Mouse (Mus musculus): ENCODE data around the gene Sdk2.

Sdk2 gene

GRCm38 (mm10) chr11:114056351-114056750, 10.5 kb downstream of the Sdk2 start:
- POLR2A ChIA-PET = no interaction called here
- CTCF ChIA-PET = interaction anchor here in 1 of 4 experiments (0.6 kb wide), 1 partner anchor 773 kb away, joined by 3 read pairs; no protein-coding TSS in a partner anchor

DNA sequence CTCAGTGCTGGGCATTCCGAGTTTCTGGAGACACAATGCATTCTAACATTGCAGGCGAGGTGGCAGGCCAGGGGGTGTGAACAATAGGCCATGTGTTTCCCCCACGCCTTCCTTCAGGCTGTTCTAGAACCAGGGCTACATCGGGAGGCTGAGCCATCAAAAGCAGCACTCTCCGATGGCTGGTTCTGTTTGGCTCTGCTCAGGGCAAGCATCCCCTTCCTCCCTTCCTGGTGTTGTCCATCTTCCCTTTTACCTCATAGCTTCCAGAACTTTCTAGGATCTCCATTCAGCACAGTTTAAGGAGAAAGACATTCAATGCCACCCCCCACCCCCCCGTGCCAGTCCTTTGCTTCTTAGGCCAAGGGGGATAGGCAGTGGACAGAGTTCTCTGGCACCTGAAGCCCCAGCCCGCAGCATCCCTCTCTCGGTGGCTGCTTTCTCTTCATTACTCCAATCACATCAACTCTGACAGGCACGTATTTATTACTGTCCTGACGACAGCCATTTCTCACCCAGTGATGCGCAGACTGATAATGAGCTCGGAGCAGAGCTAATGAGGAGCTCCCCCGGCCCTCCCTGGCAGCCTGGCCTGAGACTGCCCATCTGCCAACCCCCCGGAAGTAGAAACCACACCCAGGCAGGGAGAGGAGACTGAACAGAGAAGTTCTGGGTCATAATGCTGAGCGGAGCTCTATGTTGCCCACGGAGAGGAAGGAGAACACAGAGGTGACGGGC, 12.1 kb downstream of the Sdk2 start:
- CTCF ChIA-PET = interaction anchor here in 2 of 4 experiments (0.7 to 0.8 kb wide), 2 partner anchors 9 to 263 kb away, joined by 3 read pairs; no protein-coding TSS in a partner anchor
- POLR2A ChIA-PET = no interaction called here

GRCm38 (mm10) chr11:114051361-114051760, 15.5 kb downstream of the Sdk2 start:
- POLR2A ChIA-PET = no interaction called here
- CTCF ChIA-PET = interaction anchor here in 2 of 4 experiments (0.6 to 1.1 kb wide), 2 partner anchors 20 to 472 kb away, joined by 3 to 4 read pairs; no protein-coding TSS in a partner anchor

GRCm38 (mm10) chr11:114050511-114050910, 16.3 kb downstream of the Sdk2 start:
- ChIA-PET CTCF (interaction anchor here in 1 of 4 experiments (1.1 kb wide), 1 partner anchor 21 kb away, joined by 3 read pairs; no protein-coding TSS in a partner anchor), POLR2A (no interaction called here)

- CTCF ChIA-PET = no interaction called here
- POLR2A ChIA-PET = no interaction called here
Measured at GRCm38 (mm10) chr11:114047887-114048331, 18.9 kb downstream of the Sdk2 start.

DNA sequence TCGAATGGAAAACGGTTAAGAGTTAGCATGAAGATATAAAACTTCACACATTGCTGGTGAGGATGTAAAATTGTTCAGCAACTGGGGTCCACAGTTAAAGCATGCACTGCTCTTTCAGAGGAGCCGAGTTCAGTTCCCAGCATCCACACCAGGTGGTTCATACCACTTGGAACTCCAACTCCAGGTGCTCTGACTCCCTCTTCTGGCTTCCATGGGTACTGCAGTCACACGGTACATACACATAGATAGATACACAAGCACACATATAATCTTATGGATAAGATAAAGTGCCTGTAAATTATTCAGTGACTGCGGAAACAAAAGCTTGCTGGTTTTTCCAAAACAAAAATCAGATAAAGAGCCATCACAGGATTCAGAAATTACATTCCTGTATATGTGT, 19.9 kb downstream of the Sdk2 start:
- CTCF ChIA-PET = no interaction called here
- POLR2A ChIA-PET = interaction anchor here in 1 of 4 experiments (0.5 kb wide), 1 partner anchor 206 kb away, joined by 5 read pairs; no protein-coding TSS in a partner anchor

- CTCF ChIA-PET = no interaction called here
- POLR2A ChIA-PET = no interaction called here
Measured at GRCm38 (mm10) chr11:114044373-114044772, 22.5 kb downstream of the Sdk2 start.

DNA sequence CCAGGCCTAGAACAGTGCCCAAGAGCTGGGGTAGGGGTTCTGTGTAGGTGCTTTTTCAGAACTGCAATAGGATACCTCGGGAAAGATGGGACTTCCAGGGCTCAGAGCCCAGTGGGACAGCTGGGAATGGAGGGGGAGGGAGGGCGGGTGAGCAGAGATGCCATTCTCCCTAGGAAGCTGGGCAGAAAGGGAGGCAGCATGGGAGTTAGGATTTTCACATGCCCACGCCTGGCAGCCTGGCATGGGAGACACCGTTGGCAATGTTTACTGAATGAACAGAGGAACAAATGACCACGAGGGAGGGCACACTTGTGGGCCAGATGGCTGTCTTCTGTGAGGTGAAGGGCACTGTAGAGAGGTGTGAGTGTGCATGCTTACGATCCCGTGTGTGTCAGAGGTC, 23.3 kb downstream of the Sdk2 start:
- POLR2A ChIA-PET = no interaction called here
- CTCF ChIA-PET = no interaction called here

GRCm38 (mm10) chr11:114040391-114041035, 26.3 kb downstream of the Sdk2 start:
- CTCF ChIA-PET = interaction anchor here in 1 of 4 experiments (0.6 kb wide), 1 partner anchor 1206 kb away, joined by 4 read pairs; no protein-coding TSS in a partner anchor
- POLR2A ChIA-PET = interaction anchor here in 1 of 4 experiments (0.6 kb wide), 1 partner anchor 579 kb away, joined by 3 read pairs; no protein-coding TSS in a partner anchor

GRCm38 (mm10) chr11:114038036-114038435, 28.8 kb downstream of the Sdk2 start:
- ChIA-PET POLR2A (no interaction called here), CTCF (interaction anchor here in 1 of 4 experiments (0.6 kb wide), 1 partner anchor 912 kb away, joined by 3 read pairs; no protein-coding TSS in a partner anchor)

- CTCF ChIA-PET = interaction anchor here in 1 of 4 experiments (0.6 kb wide), 1 partner anchor 422 kb away, joined by 9 read pairs; no protein-coding TSS in a partner anchor
- POLR2A ChIA-PET = no interaction called here
Measured at GRCm38 (mm10) chr11:114031491-114031890, 35.4 kb downstream of the Sdk2 start.

GRCm38 (mm10) chr11:114030214-114030613, 36.6 kb downstream of the Sdk2 start:
- POLR2A ChIA-PET = no interaction called here

GRCm38 (mm10) chr11:114028512-114028911, 38.3 kb downstream of the Sdk2 start:
- CTCF ChIA-PET = interaction anchor here in 1 of 4 experiments (0.6 kb wide), 1 partner anchor 39 kb away, joined by 4 read pairs; no protein-coding TSS in a partner anchor
- POLR2A ChIA-PET = no interaction called here

More at GRCm38 (mm10) chr11:114030214-114030613, 36.6 kb downstream of the Sdk2 start:
- CTCF ChIA-PET = interaction anchor here in 2 of 4 experiments (0.5 to 0.6 kb wide), 2 partner anchors 485 to 749 kb away, joined by 4 to 8 read pairs; no protein-coding TSS in a partner anchor

DNA sequence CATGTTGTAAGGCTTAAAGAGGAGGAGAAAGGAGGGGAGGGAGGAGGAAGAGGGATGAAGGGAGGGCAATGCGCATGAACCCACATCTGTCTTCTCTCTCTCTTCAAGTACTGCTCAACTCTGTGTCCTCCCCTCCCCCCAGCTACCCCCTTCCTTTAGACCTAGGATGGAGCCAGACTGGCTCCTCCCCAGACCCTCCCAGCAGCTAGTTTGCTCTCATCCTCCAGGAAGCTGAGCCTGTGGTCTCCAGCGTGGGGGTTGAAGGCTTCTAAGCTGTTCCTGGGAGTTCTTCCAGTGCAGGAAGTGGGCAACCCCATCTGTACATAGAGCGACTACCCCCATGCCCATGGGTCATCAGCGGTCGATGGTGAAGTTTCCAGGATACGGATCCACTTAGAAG, 38.8 kb downstream of the Sdk2 start:
- POLR2A ChIA-PET = no interaction called here
- CTCF ChIA-PET = interaction anchor here in 3 of 4 experiments (0.6 kb wide), 3 partner anchors 77 to 332 kb away, joined by 3 to 10 read pairs (median 3); partner anchors contain the start of gene Cpsf4l (in 1 of the 3)

GRCm38 (mm10) chr11:114025056-114025455, 41.8 kb downstream of the Sdk2 start:
- POLR2A ChIA-PET = no interaction called here

DNA sequence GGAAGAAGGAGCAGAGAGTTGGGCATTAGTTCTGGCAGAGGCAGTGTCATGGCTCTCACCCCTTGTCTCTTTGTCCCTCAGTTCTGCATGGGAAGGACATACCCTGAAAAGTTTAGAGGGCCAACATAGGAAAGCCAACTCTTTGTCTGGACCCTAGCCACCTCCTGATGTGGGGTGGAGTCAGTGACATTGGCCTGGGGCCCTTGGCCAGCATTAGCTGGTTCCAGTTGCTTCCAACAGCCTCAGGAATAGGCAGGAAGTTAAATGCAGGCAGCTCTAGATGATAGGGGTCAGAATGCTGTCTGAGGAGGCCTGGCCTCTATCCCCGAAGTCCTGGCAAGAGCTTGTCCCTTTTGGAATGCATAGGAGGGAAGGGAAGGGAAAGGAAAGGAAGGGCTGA, 42.9 kb downstream of the Sdk2 start:
- ChIA-PET CTCF (no interaction called here), POLR2A (interaction anchor here in 1 of 4 experiments (0.6 kb wide), 1 partner anchor 43 kb away, joined by 3 read pairs; the partner anchor contains the start of gene Sdk2)

More at GRCm38 (mm10) chr11:114025056-114025455, 41.8 kb downstream of the Sdk2 start:
- CTCF ChIA-PET = interaction anchor here in 1 of 4 experiments (0.6 kb wide), 1 partner anchor 311 kb away, joined by 3 read pairs; no protein-coding TSS in a partner anchor

DNA sequence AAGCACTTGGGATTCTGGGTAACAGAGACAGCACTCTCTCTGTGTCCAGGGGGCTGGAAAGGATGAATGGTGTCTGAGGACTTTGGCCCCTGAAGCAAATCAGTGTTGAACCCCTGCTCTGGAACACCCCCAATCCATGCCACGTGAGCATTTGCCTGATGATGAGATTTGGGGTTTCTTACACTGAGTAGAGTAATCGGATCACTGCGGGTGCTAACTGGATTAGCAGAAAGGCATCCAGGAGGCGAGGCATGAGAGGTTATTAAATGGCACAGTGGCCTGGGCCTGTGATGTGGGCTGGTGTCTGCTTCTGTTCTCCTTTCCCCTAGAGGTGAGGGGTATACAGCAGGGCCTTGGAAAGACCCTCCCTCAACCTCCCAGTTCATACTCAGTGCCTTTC, 44.7 kb downstream of the Sdk2 start:
- ChIA-PET POLR2A (no interaction called here), CTCF (no interaction called here)

DNA sequence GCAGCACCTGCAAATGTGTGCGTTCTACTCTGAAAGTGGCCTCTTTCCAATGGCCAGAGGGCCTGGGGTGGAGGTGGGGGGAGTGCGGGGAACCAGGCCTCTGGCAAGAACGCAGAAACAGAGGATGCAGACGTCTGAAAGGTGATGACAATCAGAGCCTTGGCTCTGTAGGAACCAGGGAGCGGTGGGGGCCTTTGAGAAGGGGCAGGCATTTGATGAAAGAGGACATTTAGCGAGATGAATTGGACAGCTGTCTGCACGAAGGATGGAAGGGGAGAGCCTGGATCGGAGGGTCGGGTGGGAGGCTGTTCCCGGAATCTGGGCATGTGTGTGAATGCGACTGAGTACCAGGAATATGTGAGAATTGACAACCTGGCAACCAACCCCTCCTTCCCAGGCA, 47.8 kb downstream of the Sdk2 start:
- ChIA-PET POLR2A (no interaction called here), CTCF (no interaction called here)

DNA sequence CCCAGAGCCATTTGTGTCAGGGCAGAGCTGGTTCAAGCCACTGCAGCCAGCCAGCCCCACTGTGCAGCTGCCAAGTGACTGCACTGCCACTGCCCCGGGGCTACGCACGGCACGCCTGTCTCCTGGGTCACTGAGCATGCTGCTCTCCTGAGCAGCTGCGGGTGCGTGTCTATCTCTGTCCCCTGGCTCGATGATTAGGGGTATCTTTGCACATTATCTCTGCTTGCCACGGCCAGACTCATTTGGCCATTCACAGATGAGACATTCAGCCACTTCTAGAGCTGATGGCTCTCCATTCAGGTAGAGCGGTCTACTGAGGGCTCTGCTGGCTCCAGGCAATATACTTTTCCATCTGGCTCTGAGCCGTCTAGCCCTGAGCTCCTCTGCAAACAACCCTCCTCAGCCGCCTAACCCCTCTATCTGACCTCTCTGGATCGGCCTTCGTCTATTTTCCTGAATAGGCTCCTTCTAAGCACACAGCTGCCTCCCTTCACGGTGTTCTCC, 49.9 kb downstream of the Sdk2 start:
- POLR2A ChIA-PET = interaction anchor here in 1 of 4 experiments (0.6 kb wide), 2 partner anchors 150 to 161 kb away, joined by 3 to 5 read pairs; no protein-coding TSS in a partner anchor
- CTCF ChIA-PET = interaction anchor here in 2 of 4 experiments (0.5 to 1.6 kb wide), 2 partner anchors 154 to 266 kb away, joined by 3 to 4 read pairs; no protein-coding TSS in a partner anchor

Measured in embryonic stem cell, embryonic (primary cell).